Mouse (Mus musculus) stomach, embryonic 14.5 days (tissue): ENCODE results near the gene N4bp2. TPM values are rescaled to one million over a fixed set of nuclear protein-coding genes. Genes with fewer than 3 reads are reported as not detected.

Experiments
- ATAC-seq: fragments of 200-750 bp; cut with Nextera tagmentation; 2 replicates; pipeline ENCODE4 v1.8.0; 2017; ENCODE audit warnings: low read depth, moderate TSS enrichment; ENCODE audit not compliant: insufficient number of reproducible peaks, insufficient read depth, low FRiP score
- H3K27ac ChIP-seq: fragments of 300-500 bp; sonication (generic); 2 replicates; pipeline ENCODE4 v1.5.1; 2014; ENCODE audit warnings: mild to moderate bottlenecking, low read length, moderate library complexity, mixed read lengths
- H3K27me3 ChIP-seq: fragments of 300-500 bp; sonication (generic); 2 replicates; pipeline ENCODE4 v1.6.1; 2014; ENCODE audit warnings: low read length, control low read depth, mixed read lengths; ENCODE audit not compliant: control insufficient read depth, insufficient read depth
- H3K36me3 ChIP-seq: fragments of 300-500 bp; sonication (generic); 2 replicates; pipeline ENCODE4 v1.6.1; 2014; ENCODE audit warnings: mild to moderate bottlenecking, control low read depth, low read length, moderate library complexity, mixed read lengths; ENCODE audit not compliant: control insufficient read depth, insufficient read depth
- H3K4me1 ChIP-seq: fragments of 300-500 bp; sonication (generic); 2 replicates; pipeline ENCODE4 v1.6.1; 2014; ENCODE audit warnings: low read length, control low read depth, mixed read lengths; ENCODE audit not compliant: control insufficient read depth, insufficient read depth
- H3K4me2 ChIP-seq: fragments of 300-500 bp; sonication (generic); replicated peaks from 2 replicates; pipeline ENCODE4 v1.6.1; 2014; ENCODE audit warnings: low read depth, low read length, control low read depth
- H3K4me3 ChIP-seq: fragments of 300-500 bp; sonication (generic); 2 replicates; pipeline ENCODE4 v1.5.1; 2014; ENCODE audit warnings: low read depth, low read length, control low read depth
- H3K9ac ChIP-seq: fragments of 300-500 bp; sonication (generic); replicated peaks from 2 replicates; pipeline ENCODE4 v1.6.1; 2014; ENCODE audit warnings: low read depth, mild to moderate bottlenecking, control low read depth, low read length, moderate library complexity, mixed read lengths
- H3K9me3 ChIP-seq: fragments of 300-500 bp; sonication (generic); 2 replicates; pipeline ENCODE4 v1.6.1; 2016; ENCODE audit warnings: low read depth, low read length, control low read depth; ENCODE audit not compliant: control insufficient read depth
- WGBS: fragments of 180-500 bp; shearing (Covaris S2); extraction: QIAGEN DNeasy Blood & Tissue Kit; methylation state at CpG from one replicate; pipeline ENCODE4 v1.1.7; 2014; 5-methylcytosine and 5-hydroxymethylcytosine counted together
- polyA plus RNA-seq: library from polyadenylated mRNA; unstranded; fragments of >200 nt; fragmentation: Nextera tagmentation; extraction: Ambion mirVana; gene quantifications from 2 replicates; pipeline ENCODE4 v1.2.1, GENCODE M21; 2014

N4bp2 gene
- polyA plus RNA-seq, 1 experiment from 2014 or later = 48.0 TPM

- WGBS = 87% methylated on average over 8 of the region's 8 CpGs
- Histone ChIP-seq H3K9ac (no peak overlapping the region), H3K4me3 (no peak overlapping the region), H3K36me3 (no peaks in the 10 kb centered on the region), H3K27me3 (no peaks in the 10 kb centered on the region), H3K9me3 (no peaks in the 10 kb centered on the region), H3K27ac (no peak overlapping the region), H3K4me1 (0 out of 2 replicates have a peak, but pooled peaks cover 8% of the 10 kb centered on the region), H3K4me2 (no peak overlapping the region)
- ATAC-seq = no peak
Measured at GRCm38 (mm10) chr5:65846534-65846933, 83.2 kb downstream of the N4bp2 start.

GRCm38 (mm10) chr5:65846958-65847357 is 83.6 kb downstream of the N4bp2 start:
- H3K4me3 ChIP-seq = no peak overlapping the region
- no peak overlapping the region for H3K27ac ChIP-seq
- H3K27me3 ChIP-seq = no peaks in the 10 kb centered on the region
- ATAC-seq = no peak
- no peaks in the 10 kb centered on the region for H3K9me3 ChIP-seq
- H3K9ac ChIP-seq = no peak overlapping the region
- H3K4me2 ChIP-seq = no peak overlapping the region
- H3K36me3 ChIP-seq = no peaks in the 10 kb centered on the region
- 0 out of 2 replicates have a peak, but pooled peaks cover 3% of the 10 kb centered on the region for H3K4me1 ChIP-seq
- 57% methylated on average over 3 of the region's 3 CpGs for WGBS

GRCm38 (mm10) chr5:65847656-65848055 is 84.3 kb downstream of the N4bp2 start:
- H3K4me3 ChIP-seq = no peak overlapping the region
- no peak overlapping the region for H3K27ac ChIP-seq
- WGBS = 85% methylated on average over 7 of the region's 7 CpGs
- no peaks in the 10 kb centered on the region for H3K9me3 ChIP-seq
- H3K27me3 ChIP-seq = no peaks in the 10 kb centered on the region
- no peaks in the 10 kb centered on the region for H3K4me1 ChIP-seq
- no peaks in the 10 kb centered on the region for H3K36me3 ChIP-seq
- no peak overlapping the region for H3K9ac ChIP-seq
- H3K4me2 ChIP-seq = no peak overlapping the region
- ATAC-seq = no peak

GRCm38 (mm10) chr5:65850765-65851164 is 87.4 kb downstream of the N4bp2 start:
- Histone ChIP-seq H3K27me3 (no peaks in the 10 kb centered on the region), H3K9ac (no peak overlapping the region)
- 47% methylated on average over 11 of the region's 11 CpGs for WGBS

GRCm38 (mm10) chr5:65854786-65855191 is 91.5 kb downstream of the N4bp2 start:
- Histone ChIP-seq H3K9ac (no peak overlapping the region), H3K27ac (no peak overlapping the region), H3K9me3 (no peaks in the 10 kb centered on the region), H3K4me2 (no peak overlapping the region), H3K4me1 (no peaks in the 10 kb centered on the region), H3K36me3 (no peaks in the 10 kb centered on the region), H3K4me3 (no peak overlapping the region), H3K27me3 (no peaks in the 10 kb centered on the region)
- ATAC-seq = no peak
- WGBS = 69% methylated on average over 8 of the region's 8 CpGs

More at GRCm38 (mm10) chr5:65850765-65851164, 87.4 kb downstream of the N4bp2 start:
- no peak overlapping the region for H3K27ac ChIP-seq
- no peaks in the 10 kb centered on the region for H3K36me3 ChIP-seq
- no peaks in the 10 kb centered on the region for H3K9me3 ChIP-seq
- no peak overlapping the region for H3K4me3 ChIP-seq
- H3K4me1 ChIP-seq = no peaks in the 10 kb centered on the region
- H3K4me2 ChIP-seq = no peak overlapping the region
- no peak for ATAC-seq

- H3K27ac ChIP-seq = no peak overlapping the region
- H3K9me3 ChIP-seq = no peaks in the 10 kb centered on the region
- no peak overlapping the region for H3K4me2 ChIP-seq
- no peak for ATAC-seq
- H3K4me1 ChIP-seq = no peaks in the 10 kb centered on the region
- no peaks in the 10 kb centered on the region for H3K36me3 ChIP-seq
- H3K27me3 ChIP-seq = no peaks in the 10 kb centered on the region
- H3K4me3 ChIP-seq = no peak overlapping the region
- 59% methylated on average over 3 of the region's 3 CpGs for WGBS
- no peak overlapping the region for H3K9ac ChIP-seq
Measured at GRCm38 (mm10) chr5:65855571-65855970, 92.2 kb downstream of the N4bp2 start.

- Histone ChIP-seq H3K27me3 (no peaks in the 10 kb centered on the region), H3K36me3 (no peaks in the 10 kb centered on the region), H3K9me3 (no peaks in the 10 kb centered on the region), H3K4me3 (no peak overlapping the region), H3K9ac (no peak overlapping the region), H3K4me2 (no peak overlapping the region), H3K27ac (no peak overlapping the region), H3K4me1 (no peaks in the 10 kb centered on the region)
- no peak for ATAC-seq
- WGBS = 74% methylated on average over 17 of the region's 17 CpGs
Measured at GRCm38 (mm10) chr5:65856591-65857411, 93.5 kb downstream of the N4bp2 start.

GRCm38 (mm10) chr5:65857935-65858334 is 94.6 kb downstream of the N4bp2 start:
- H3K9me3 ChIP-seq = no peaks in the 10 kb centered on the region
- H3K4me1 ChIP-seq = no peaks in the 10 kb centered on the region
- H3K27ac ChIP-seq = no peak overlapping the region
- no peak overlapping the region for H3K4me2 ChIP-seq
- no peak for ATAC-seq
- H3K4me3 ChIP-seq = no peak overlapping the region
- 50% methylated on average over 12 of the region's 12 CpGs for WGBS
- no peak overlapping the region for H3K9ac ChIP-seq
- H3K36me3 ChIP-seq = no peaks in the 10 kb centered on the region
- H3K27me3 ChIP-seq = no peaks in the 10 kb centered on the region

- ATAC-seq = no peak
- Histone ChIP-seq H3K4me2 (no peak overlapping the region), H3K27ac (no peak overlapping the region), H3K27me3 (no peaks in the 10 kb centered on the region), H3K4me1 (no peaks in the 10 kb centered on the region), H3K4me3 (no peak overlapping the region), H3K9ac (no peak overlapping the region), H3K9me3 (no peaks in the 10 kb centered on the region), H3K36me3 (no peaks in the 10 kb centered on the region)
- WGBS = 79% methylated on average over 4 of the region's 6 CpGs
Measured at GRCm38 (mm10) chr5:65858355-65858754, 95.0 kb downstream of the N4bp2 start.
